Mouse (Mus musculus) heart, embryonic 10.5 days (tissue): ENCODE data around the gene Usp33. TPM values are rescaled to one million over a fixed set of nuclear protein-coding genes. Genes with fewer than 3 reads are reported as not detected.

Experiments
- DNase-seq: peaks from one replicate; pipeline ENCODE4 v3.0.0-alpha.2; 2017; ENCODE audit warnings: low spot score
- H3K27ac ChIP-seq: fragments of 300-500 bp; sonication (generic); 2 replicates; pipeline ENCODE4 v1.5.1; 2016; ENCODE audit warnings: mild to moderate bottlenecking
- H3K27me3 ChIP-seq: fragments of 300-500 bp; sonication (generic); 2 replicates; pipeline ENCODE4 v1.6.1; 2016; ENCODE audit warnings: mild to moderate bottlenecking; ENCODE audit not compliant: poor library complexity, insufficient read depth, severe bottlenecking
- H3K36me3 ChIP-seq: fragments of 300-500 bp; sonication (generic); 2 replicates; pipeline ENCODE4 v1.6.1; 2016; ENCODE audit warnings: mild to moderate bottlenecking, moderate library complexity
- H3K4me1 ChIP-seq: fragments of 300-500 bp; sonication (generic); 2 replicates; pipeline ENCODE4 v1.6.1; 2016; ENCODE audit warnings: mild to moderate bottlenecking
- H3K4me3 ChIP-seq: fragments of 300-500 bp; sonication (generic); 2 replicates; pipeline ENCODE4 v1.5.1; 2016; ENCODE audit warnings: mild to moderate bottlenecking, moderate library complexity
- H3K9me3 ChIP-seq: fragments of 300-500 bp; sonication (generic); 2 replicates; pipeline ENCODE4 v1.6.1; 2016; ENCODE audit warnings: mild to moderate bottlenecking, moderate library complexity
- WGBS: fragments of 180-500 bp; shearing (Covaris S2); methylation state at CpG from one replicate; pipeline ENCODE4 v1.1.7; 2016; 5-methylcytosine and 5-hydroxymethylcytosine counted together
- polyA plus RNA-seq: library from polyadenylated mRNA; unstranded; fragments of >200 nt; fragmentation: Nextera tagmentation; extraction: Ambion mirVana; gene quantifications from 2 replicates; pipeline ENCODE4 v1.2.1, GENCODE M21; 2016

Gene Usp33
- polyA plus RNA-seq, 1 experiment from 2014 or later, result 37.6 TPM

DNA sequence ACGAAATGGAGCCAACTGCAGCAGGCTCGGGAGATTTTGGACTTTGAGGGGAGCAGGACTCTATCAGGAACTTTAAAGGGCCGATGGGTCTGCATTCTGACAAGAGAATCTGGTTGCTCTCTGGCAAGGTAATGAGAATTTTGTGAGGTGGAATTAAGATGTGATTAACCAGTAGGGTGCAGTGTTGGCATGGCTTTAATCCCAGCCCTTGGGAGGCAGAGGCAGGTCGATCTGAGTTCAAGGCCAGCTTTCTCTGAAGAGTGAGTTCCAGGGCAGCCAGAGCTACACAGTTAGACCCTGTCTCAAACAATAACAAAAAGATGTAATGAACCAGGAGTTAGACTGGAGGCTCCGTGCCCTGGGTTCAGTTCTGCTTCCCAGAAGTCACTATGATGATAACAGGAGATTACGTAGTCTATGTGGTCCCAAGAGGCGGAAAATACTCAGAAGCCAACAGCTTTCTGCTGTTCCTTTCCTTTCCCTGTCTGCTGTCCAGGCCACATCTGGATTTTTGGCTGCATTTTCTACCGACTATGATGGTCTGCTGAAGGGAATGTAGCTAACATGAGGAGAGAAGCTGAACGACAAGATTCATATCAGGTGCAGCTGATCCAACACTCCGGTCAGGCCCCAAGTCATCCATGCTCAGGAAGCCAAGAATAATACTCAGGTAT is 25.2 kb upstream of the Usp33 start:
- Histone ChIP-seq H3K4me3 (no peak overlapping the region), H3K36me3 (peaks cover 27% of the 10 kb centered on the region), H3K4me1 (no peaks in the 10 kb centered on the region), H3K27me3 (no peaks in the 10 kb centered on the region), H3K9me3 (no peaks in the 10 kb centered on the region), H3K27ac (no peak overlapping the region)
- 86% methylated on average over 10 of the region's 10 CpGs for WGBS
- DNase-seq, result no peak

DNA sequence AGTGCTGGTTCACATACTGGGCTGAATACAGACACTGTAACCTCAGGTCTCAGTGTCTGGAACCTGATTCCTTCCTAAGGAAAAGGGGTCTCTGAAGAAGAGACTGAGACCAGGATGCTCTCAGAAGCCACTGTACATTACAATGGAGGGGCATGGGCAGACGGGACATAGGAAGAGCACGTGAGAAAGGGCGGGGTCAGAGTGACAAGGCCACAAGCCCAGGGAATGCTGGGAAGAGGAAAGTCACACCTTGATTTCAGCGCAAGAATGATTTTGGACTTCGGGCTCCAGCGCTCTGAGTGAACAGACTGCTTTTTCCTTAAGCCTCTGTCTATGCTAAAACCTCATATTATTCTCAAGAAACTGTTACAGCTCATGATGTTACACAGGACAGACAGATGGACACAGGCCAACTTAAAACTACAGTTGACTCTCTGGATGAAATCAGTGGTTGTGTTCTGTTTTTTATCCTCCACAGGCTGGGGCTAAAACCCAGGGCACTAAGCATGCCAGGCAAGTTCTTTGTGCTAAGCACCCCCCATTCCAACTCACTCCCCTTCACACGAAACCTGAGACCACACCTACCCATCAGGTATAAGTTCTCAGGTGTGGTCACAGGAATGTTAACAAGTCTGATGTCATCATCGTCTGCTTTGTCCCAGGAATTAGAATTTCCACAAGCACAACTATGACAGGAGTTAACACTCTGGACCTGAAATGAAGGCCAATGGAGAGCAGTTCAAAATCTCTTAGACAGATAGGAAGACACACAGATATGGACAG is 24.3 kb upstream of the Usp33 start:
- H3K4me1 ChIP-seq, result no peaks in the 10 kb centered on the region
- no peak overlapping the region for H3K27ac ChIP-seq
- H3K4me3 ChIP-seq, result no peak overlapping the region
- no peaks in the 10 kb centered on the region for H3K9me3 ChIP-seq
- DNase-seq, result no peak
- H3K27me3 ChIP-seq, result no peaks in the 10 kb centered on the region
- 92% methylated on average over 8 of the region's 8 CpGs for whole genome bisulfite sequencing
- peaks cover 27% of the 10 kb centered on the region for H3K36me3 ChIP-seq

DNA sequence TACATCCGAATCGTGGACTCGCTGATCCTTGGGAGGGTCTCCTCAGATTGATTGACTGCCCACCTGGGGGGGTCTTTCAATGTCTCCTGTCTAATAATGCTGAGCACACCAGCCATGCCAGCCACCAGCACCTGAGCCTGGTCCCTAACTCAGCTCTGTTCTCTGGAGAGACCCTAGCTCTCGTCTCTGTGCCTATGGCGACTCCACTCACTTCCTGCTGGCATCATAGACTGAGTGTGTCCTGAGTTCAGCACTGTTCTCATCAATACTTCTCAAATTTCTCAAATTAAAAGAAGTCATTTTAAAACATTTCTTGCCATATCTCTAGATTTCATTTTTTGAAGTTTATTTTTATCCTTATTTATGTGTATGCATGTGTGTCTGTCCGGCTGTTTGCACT is 14.2 kb upstream of the Usp33 start:
- H3K27me3 ChIP-seq, result no peaks in the 10 kb centered on the region
- no peaks in the 10 kb centered on the region for H3K4me1 ChIP-seq
- H3K27ac ChIP-seq, result no peak overlapping the region
- no peaks in the 10 kb centered on the region for H3K9me3 ChIP-seq
- WGBS, result 91% methylated on average over 6 of the region's 6 CpGs
- DNase-seq, result no peak
- no peak overlapping the region for H3K4me3 ChIP-seq
- H3K36me3 ChIP-seq, result peaks cover 37% of the 10 kb centered on the region

DNA sequence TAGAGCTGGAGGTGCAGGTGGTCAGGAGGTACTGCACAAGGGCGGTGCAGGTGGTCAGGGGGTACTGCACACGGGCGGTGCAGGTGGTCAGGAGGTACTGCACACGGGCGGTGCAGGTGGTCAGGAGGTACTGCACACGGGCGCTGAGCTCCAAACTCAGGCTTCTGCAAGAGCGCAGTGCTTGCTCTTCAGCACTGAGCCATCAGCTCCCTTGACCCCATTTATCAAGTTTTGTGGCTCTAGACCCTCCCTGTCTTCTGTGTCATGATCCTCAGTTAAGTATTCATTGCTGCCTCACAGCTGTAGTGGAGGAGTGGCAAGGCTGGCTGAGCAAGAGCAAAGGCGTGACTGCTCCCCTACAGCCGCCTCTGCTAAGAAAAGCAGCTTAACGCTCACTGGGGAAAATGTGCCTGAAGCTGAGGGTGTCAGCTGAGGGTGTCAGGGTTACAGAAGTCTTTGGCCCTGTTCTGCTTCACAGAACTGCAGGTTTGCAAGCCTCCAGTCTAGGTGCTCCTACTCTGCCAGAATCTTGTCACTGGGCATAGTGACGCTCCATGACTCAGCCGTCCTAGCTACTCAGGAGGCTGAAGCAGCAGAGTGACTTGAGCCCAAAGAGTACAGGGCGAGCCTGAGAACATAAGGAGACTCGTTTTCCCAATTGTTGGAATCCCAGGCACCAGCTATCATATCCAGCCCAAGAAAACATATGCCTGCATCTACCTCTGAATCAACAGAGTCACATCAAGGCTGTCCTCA is 13.6 kb upstream of the Usp33 start:
- H3K36me3 ChIP-seq, result peaks cover 43% of the 10 kb centered on the region
- H3K27me3 ChIP-seq, result no peaks in the 10 kb centered on the region
- H3K27ac ChIP-seq, result no peak overlapping the region
- no peak overlapping the region for H3K4me3 ChIP-seq
- 92% methylated on average over 15 of the region's 15 CpGs for WGBS
- no peak for DNase-seq
- no peaks in the 10 kb centered on the region for H3K9me3 ChIP-seq
- no peaks in the 10 kb centered on the region for H3K4me1 ChIP-seq

GRCm38 (mm10) chr3:152333641-152334040 is 12.6 kb upstream of the Usp33 start:
- H3K9me3 ChIP-seq, result no peaks in the 10 kb centered on the region
- H3K36me3 ChIP-seq, result peaks cover 46% of the 10 kb centered on the region
- no peaks in the 10 kb centered on the region for H3K27me3 ChIP-seq
- no peak overlapping the region for H3K27ac ChIP-seq
- H3K4me3 ChIP-seq, result no peak overlapping the region
- no peak for DNase-seq
- H3K4me1 ChIP-seq, result no peaks in the 10 kb centered on the region
- 93% methylated on average over 10 of the region's 10 CpGs for WGBS

DNA sequence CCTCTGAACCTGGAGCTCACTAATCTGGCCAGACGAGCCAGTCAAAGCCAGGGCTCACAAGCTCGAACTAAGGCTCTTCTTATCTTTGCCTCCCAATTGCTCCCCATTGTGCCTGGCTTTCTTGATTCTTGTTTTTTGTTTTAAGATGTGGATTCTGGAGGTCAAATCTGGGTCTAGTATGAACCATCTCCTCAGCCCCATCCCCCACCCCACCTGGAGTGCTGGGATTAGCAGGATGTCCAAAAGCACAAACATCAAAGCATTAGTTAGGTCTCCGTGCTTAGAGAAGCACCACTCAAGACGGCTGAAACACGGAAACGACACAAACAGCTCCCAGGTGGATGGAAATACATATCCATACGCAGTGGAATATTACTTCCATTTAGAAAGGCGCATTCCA is 10.2 kb upstream of the Usp33 start:
- H3K27ac ChIP-seq, result no peak overlapping the region
- peaks cover 48% of the 10 kb centered on the region for H3K36me3 ChIP-seq
- H3K27me3 ChIP-seq, result no peaks in the 10 kb centered on the region
- WGBS, result 70% methylated on average over 8 of the region's 8 CpGs
- H3K9me3 ChIP-seq, result no peaks in the 10 kb centered on the region
- peak; percentile 68 for DNase-seq
- H3K4me3 ChIP-seq, result no peak overlapping the region
- H3K4me1 ChIP-seq, result peaks cover 15% of the 10 kb centered on the region

DNA sequence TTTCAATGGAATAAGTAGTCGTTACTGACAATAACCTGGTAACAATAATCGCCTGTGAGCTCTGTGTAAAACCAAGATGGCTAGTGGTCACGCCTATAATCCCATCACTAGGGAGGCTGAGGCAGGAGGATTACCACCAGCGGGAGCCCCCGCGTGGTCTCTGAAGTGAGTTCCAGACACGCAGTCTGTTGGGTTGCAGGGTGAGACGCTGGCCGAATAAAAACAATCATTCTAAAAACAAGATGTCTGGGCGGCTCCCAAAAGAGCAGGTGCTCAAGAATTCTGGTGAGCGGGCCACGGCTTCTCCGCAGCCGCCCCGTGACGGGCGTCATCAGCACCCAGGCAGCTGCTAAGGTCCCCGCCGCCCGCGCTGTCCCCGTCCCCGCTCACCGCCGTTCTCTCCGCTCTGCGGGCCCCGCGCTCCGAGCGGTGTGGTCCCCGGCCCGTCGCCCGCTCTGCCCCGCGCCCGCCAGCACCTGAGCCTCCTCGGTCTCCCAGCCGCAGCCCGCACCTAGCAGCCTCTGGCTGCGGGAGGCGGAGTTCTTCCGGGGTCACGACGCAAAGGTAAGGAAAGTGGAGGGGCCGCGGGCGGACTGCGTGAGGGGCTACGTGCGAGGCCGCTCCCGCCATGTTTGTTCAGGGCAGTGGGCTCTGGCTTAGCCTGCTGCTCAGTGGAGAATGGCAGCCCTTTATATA is 6.3 kb upstream of the Usp33 start, which contains the start of gene Miga1:
Gene Miga1 (minus strand): TSS at position 546 of the 696 bp plus-strand sequence.
- WGBS, result 2% methylated on average over 54 of the region's 54 CpGs
- peaks cover 20% of the 10 kb centered on the region for H3K4me1 ChIP-seq
- peak within 1 kb of the TSS; percentile 93 for H3K27ac ChIP-seq
- H3K4me3 ChIP-seq, result peak within 1 kb of the TSS; percentile 94
- no peaks in the 10 kb centered on the region for H3K9me3 ChIP-seq
- peak; percentile 92 for DNase-seq
- no peaks in the 10 kb centered on the region for H3K27me3 ChIP-seq
- H3K36me3 ChIP-seq, result peaks cover 27% of the 10 kb centered on the region

GRCm38 (mm10) chr3:152342961-152343517 is 3.2 kb upstream of the Usp33 start:
- H3K36me3 ChIP-seq, result peaks cover 3% of the 10 kb centered on the region; the same call in 1 of the 2 replicates
- no peaks in the 10 kb centered on the region for H3K9me3 ChIP-seq
- peaks cover 28% of the 10 kb centered on the region for H3K4me1 ChIP-seq
- no peak for DNase-seq
- no peak overlapping the region for H3K4me3 ChIP-seq
- WGBS, result 86% methylated on average over 15 of the region's 15 CpGs
- no peaks in the 10 kb centered on the region for H3K27me3 ChIP-seq
- no peak overlapping the region for H3K27ac ChIP-seq

GRCm38 (mm10) chr3:152346633-152347141 is 409 bp downstream of the Usp33 start:
- no peaks in the 10 kb centered on the region for H3K36me3 ChIP-seq
- peaks cover 34% of the 10 kb centered on the region for H3K4me1 ChIP-seq
- peak overlapping the region; percentile 94 for H3K27ac ChIP-seq
- no peaks in the 10 kb centered on the region for H3K9me3 ChIP-seq
- no peak for DNase-seq
- no peaks in the 10 kb centered on the region for H3K27me3 ChIP-seq
- WGBS, result under 1% methylated on average over 54 of the region's 54 CpGs
- peak overlapping the region; percentile 85 for H3K4me3 ChIP-seq

GRCm38 (mm10) chr3:152347227-152347626 is 949 bp downstream of the Usp33 start:
- Histone ChIP-seq H3K27ac (peak overlapping the region; percentile 94; the same call in 1 of the 2 replicates), H3K27me3 (no peaks in the 10 kb centered on the region), H3K4me3 (peak overlapping the region; percentile 85), H3K36me3 (0 out of 2 replicates have a peak, but pooled peaks cover 2% of the 10 kb centered on the region), H3K4me1 (peaks cover 33% of the 10 kb centered on the region), H3K9me3 (no peaks in the 10 kb centered on the region)
- WGBS, result 29% methylated on average over 3 of the region's 3 CpGs
- no peak for DNase-seq

- no peaks in the 10 kb centered on the region for H3K9me3 ChIP-seq
- H3K4me3 ChIP-seq, result no peak overlapping the region
- no peak for DNase-seq
- no peak overlapping the region for H3K27ac ChIP-seq
- WGBS, result 84% methylated on average over 10 of the region's 10 CpGs
- no peaks in the 10 kb centered on the region for H3K27me3 ChIP-seq
- H3K36me3 ChIP-seq, result 0 out of 2 replicates have a peak, but pooled peaks cover 2% of the 10 kb centered on the region
- peaks cover 35% of the 10 kb centered on the region for H3K4me1 ChIP-seq
Observed at GRCm38 (mm10) chr3:152348011-152348830, 1.9 kb downstream of the Usp33 start.
